In the genomic region with DNA sequence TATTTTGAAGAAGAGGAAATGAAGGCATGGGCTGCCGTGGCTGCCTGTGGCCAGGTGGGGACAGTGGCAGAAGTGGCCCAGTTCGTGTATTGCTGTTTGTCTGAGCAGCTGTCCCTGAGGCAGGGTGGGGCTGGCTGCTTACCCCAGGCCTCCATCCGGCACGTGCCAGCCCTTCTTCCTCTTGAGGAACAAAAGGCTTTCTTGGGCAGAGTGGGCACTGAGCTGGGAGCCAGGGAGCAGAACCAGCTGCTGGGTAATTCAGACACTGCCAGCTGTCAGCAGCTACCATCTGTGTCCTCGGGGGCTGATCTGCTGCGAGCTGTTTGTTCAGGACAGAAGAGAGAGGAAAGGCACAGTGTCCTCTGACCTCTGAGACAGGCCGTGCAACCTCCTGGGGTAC, we compare ENCODE assay signal across 16 mouse cellular contexts. TPM values are rescaled to one million over a fixed set of nuclear protein-coding genes. Genes with fewer than 3 reads are reported as not detected.
A peak's percentile ranks its signal among the peaks of the same experiment; 100 is the strongest.
DNase-seq lines count a peak whose midpoint lies in the region; ATAC-seq and TF ChIP-seq lines count a peak whose summit lies in the region.
"Had no signal": no experiment of that assay in that cellular context is flagged by ENCODE, and none has a peak within 500 bp of the region (broad histone marks: within the 10 kb centered on the region; RNA-seq: fewer than 3 reads in every experiment).

No protein-coding gene starts in this region.

- H3K27ac ChIP-seq in forebrain, embryonic 13.5 days = peak overlapping the region; percentile 25; the same call in 1 of the 2 replicates
- no peak overlapping the region for H3K27ac ChIP-seq in forebrain, embryonic 11.5 days (ENCODE audit: low read depth, low read length)
- no peak overlapping the region for H3K27ac ChIP-seq in midbrain, embryonic 15.5 days
- H3K27ac ChIP-seq in midbrain, embryonic 11.5 days (ENCODE audit: low read depth, low read length) = no peak overlapping the region
- H3K27ac ChIP-seq in hindbrain, postnatal 0 days = no peak overlapping the region
- H3K27ac ChIP-seq in neural tube, embryonic 15.5 days (replicated peaks) = no peak overlapping the region
- H3K27ac ChIP-seq: embryonic facial prominence, embryonic 12.5 days; kidney, postnatal 0 days; limb, embryonic 13.5 days; lung, embryonic 15.5 days had no signal

- ATAC-seq in forebrain, embryonic 13.5 days = peak; percentile 74; the same call in 1 of the 2 replicates
- no peak for ATAC-seq in forebrain, embryonic 11.5 days (replicated peaks; ENCODE audit: low FRiP score)
- ATAC-seq in midbrain, embryonic 15.5 days (replicated peaks) = peak; percentile 54; the same call in 1 of the 2 replicates
- ATAC-seq in midbrain, embryonic 11.5 days (ENCODE audit: low FRiP score) = no peak
- ATAC-seq in hindbrain, postnatal 0 days = peak; percentile 62
- ATAC-seq in neural tube, embryonic 15.5 days (ENCODE audit: low FRiP score) = peak; percentile 45

- H3K9ac ChIP-seq in forebrain, embryonic 13.5 days = peak overlapping the region; percentile 30; the same call in 1 of the 2 replicates
- no peak overlapping the region for H3K9ac ChIP-seq in forebrain, embryonic 11.5 days (ENCODE audit: low read length)
- H3K9ac ChIP-seq in midbrain, embryonic 15.5 days = no peak overlapping the region
- no peak overlapping the region for H3K9ac ChIP-seq in midbrain, embryonic 11.5 days (ENCODE audit: low read length)
- H3K9ac ChIP-seq in hindbrain, postnatal 0 days (replicated peaks; ENCODE audit: low read length) = no peak overlapping the region
- no peak overlapping the region for H3K9ac ChIP-seq in neural tube, embryonic 15.5 days (replicated peaks)
- H3K9ac ChIP-seq: embryonic facial prominence, embryonic 12.5 days; limb, embryonic 13.5 days; lung, embryonic 15.5 days had no signal

- H3K4me2 ChIP-seq in forebrain, embryonic 13.5 days = no peak overlapping the region
- no peak overlapping the region for H3K4me2 ChIP-seq in forebrain, embryonic 11.5 days (ENCODE audit: low read depth, low read length, severe bottlenecking)
- no peak overlapping the region for H3K4me2 ChIP-seq in midbrain, embryonic 15.5 days
- no peak overlapping the region for H3K4me2 ChIP-seq in midbrain, embryonic 11.5 days
- no peak overlapping the region for H3K4me2 ChIP-seq in hindbrain, postnatal 0 days (ENCODE audit: low read depth, low read length)
- no peak overlapping the region for H3K4me2 ChIP-seq in neural tube, embryonic 15.5 days
- H3K4me2 ChIP-seq: embryonic facial prominence, embryonic 12.5 days; limb, embryonic 13.5 days; lung, embryonic 15.5 days had no signal

- DNase-seq in forebrain, embryonic 11.5 days (ENCODE audit: low spot score) = no peak
- DNase-seq in midbrain, embryonic 11.5 days (ENCODE audit: low spot score, missing footprints) = no peak
- DNase-seq in hindbrain, postnatal 0 days (ENCODE audit: low spot score) = peak; percentile 76
- no peak for DNase-seq in urinary bladder, postnatal 14 days (ENCODE audit: low spot score)
- no peak for DNase-seq in c-Kit-positive CD71-positive TER-119-positive erythroid progenitor cells, embryonic 14.5 days (ENCODE audit: low spot score)
- DNase-seq: cerebellum, adult 11-12 months; gastrocnemius, postnatal 25 days; heart, postnatal 10 days; thymus, postnatal 4 days had no signal

- no peaks in the 10 kb centered on the region for H3K27me3 ChIP-seq in forebrain, embryonic 13.5 days
- H3K27me3 ChIP-seq in forebrain, embryonic 11.5 days (ENCODE audit: control insufficient read depth, insufficient read depth, low read length) = no peaks in the 10 kb centered on the region
- H3K27me3 ChIP-seq in midbrain, embryonic 15.5 days (replicated peaks) = no peaks in the 10 kb centered on the region
- no peaks in the 10 kb centered on the region for H3K27me3 ChIP-seq in midbrain, embryonic 11.5 days (ENCODE audit: control insufficient read depth, insufficient read depth, low read length)
- H3K27me3 ChIP-seq in hindbrain, postnatal 0 days (ENCODE audit: insufficient read depth, low read length) = no peaks in the 10 kb centered on the region
- no peaks in the 10 kb centered on the region for H3K27me3 ChIP-seq in neural tube, embryonic 15.5 days (replicated peaks)
- H3K27me3 ChIP-seq: embryonic facial prominence, embryonic 12.5 days; limb, embryonic 13.5 days; lung, embryonic 15.5 days had no signal

- H3K4me1 ChIP-seq in forebrain, embryonic 13.5 days = peaks cover 9% of the 10 kb centered on the region
- H3K4me1 ChIP-seq in forebrain, embryonic 11.5 days (replicated peaks; ENCODE audit: control insufficient read depth, insufficient read depth, low read length) = no peaks in the 10 kb centered on the region
- no peaks in the 10 kb centered on the region for H3K4me1 ChIP-seq in midbrain, embryonic 15.5 days
- H3K4me1 ChIP-seq in midbrain, embryonic 11.5 days (ENCODE audit: control insufficient read depth, insufficient read depth, low read length) = no peaks in the 10 kb centered on the region
- H3K4me1 ChIP-seq in hindbrain, postnatal 0 days (ENCODE audit: insufficient read depth, low read length) = no peaks in the 10 kb centered on the region
- H3K4me1 ChIP-seq in neural tube, embryonic 15.5 days = peaks cover 6% of the 10 kb centered on the region; the same call in 1 of the 2 replicates
- H3K4me1 ChIP-seq: embryonic facial prominence, embryonic 12.5 days; limb, embryonic 13.5 days; lung, embryonic 15.5 days had no signal

- no peaks in the 10 kb centered on the region for H3K36me3 ChIP-seq in forebrain, embryonic 13.5 days (ENCODE audit: poor library complexity, severe bottlenecking)
- no peaks in the 10 kb centered on the region for H3K36me3 ChIP-seq in forebrain, embryonic 11.5 days (ENCODE audit: control insufficient read depth, insufficient read depth, low read length)
- no peaks in the 10 kb centered on the region for H3K36me3 ChIP-seq in midbrain, embryonic 15.5 days (replicated peaks)
- no peaks in the 10 kb centered on the region for H3K36me3 ChIP-seq in midbrain, embryonic 11.5 days (ENCODE audit: control insufficient read depth, insufficient read depth, low read length)
- no peaks in the 10 kb centered on the region for H3K36me3 ChIP-seq in hindbrain, postnatal 0 days (ENCODE audit: insufficient read depth, low read length)
- no peaks in the 10 kb centered on the region for H3K36me3 ChIP-seq in neural tube, embryonic 15.5 days
- H3K36me3 ChIP-seq: embryonic facial prominence, embryonic 12.5 days; limb, embryonic 13.5 days; lung, embryonic 15.5 days had no signal

- TF ChIP-seq CTCF in hindbrain, postnatal 0 days (IDR thresholded peaks at IDR 0.05; ENCODE audit: low read depth) = no peak

- 53% methylated on average over 7 of the region's 7 CpGs for WGBS in forebrain, embryonic 13.5 days
- WGBS in forebrain, embryonic 11.5 days = 75% methylated on average over 7 of the region's 7 CpGs
- WGBS in midbrain, embryonic 15.5 days = 43% methylated on average over 7 of the region's 7 CpGs
- WGBS in midbrain, embryonic 11.5 days = 73% methylated on average over 7 of the region's 7 CpGs
- WGBS in hindbrain, postnatal 0 days = 20% methylated on average over 7 of the region's 7 CpGs
- WGBS in neural tube, embryonic 15.5 days = 23% methylated on average over 7 of the region's 7 CpGs

- H3K4me3 ChIP-seq in forebrain, embryonic 13.5 days = no peak overlapping the region
- H3K4me3 ChIP-seq in forebrain, embryonic 11.5 days (ENCODE audit: low read depth, low read length) = no peak overlapping the region
- H3K4me3 ChIP-seq in midbrain, embryonic 15.5 days = no peak overlapping the region
- H3K4me3 ChIP-seq in midbrain, embryonic 11.5 days (ENCODE audit: low read depth, low read length) = no peak overlapping the region
- no peak overlapping the region for H3K4me3 ChIP-seq in hindbrain, postnatal 0 days (ENCODE audit: low read length)
- no peak overlapping the region for H3K4me3 ChIP-seq in neural tube, embryonic 15.5 days (replicated peaks)
- H3K4me3 ChIP-seq: embryonic facial prominence, embryonic 12.5 days; limb, embryonic 13.5 days; lung, embryonic 15.5 days had no signal

- H3K9me3 ChIP-seq in forebrain, embryonic 13.5 days (replicated peaks) = no peaks in the 10 kb centered on the region
- no peaks in the 10 kb centered on the region for H3K9me3 ChIP-seq in forebrain, embryonic 11.5 days (ENCODE audit: control insufficient read depth, low read length)
- H3K9me3 ChIP-seq in midbrain, embryonic 15.5 days = no peaks in the 10 kb centered on the region
- H3K9me3 ChIP-seq in midbrain, embryonic 11.5 days (ENCODE audit: control insufficient read depth, low read length) = no peaks in the 10 kb centered on the region
- H3K9me3 ChIP-seq in hindbrain, postnatal 0 days (ENCODE audit: low read length) = no peaks in the 10 kb centered on the region
- no peaks in the 10 kb centered on the region for H3K9me3 ChIP-seq in neural tube, embryonic 15.5 days (replicated peaks)
- H3K9me3 ChIP-seq: embryonic facial prominence, embryonic 12.5 days; limb, embryonic 13.5 days; lung, embryonic 15.5 days had no signal

RNA-seq across cellular contexts. Expression of a gene that starts 14.4 kb away (rescaled TPM):
- polyA plus RNA-seq in forebrain, embryonic 13.5 days (2015; fragmentation: Nextera tagmentation; extraction: Ambion mirVana) = 1.9 and 2.6 TPM in 2 replicates
- polyA plus RNA-seq in forebrain, embryonic 11.5 days (2014; fragmentation: Nextera tagmentation; extraction: Ambion mirVana) = 0.16 TPM in 1 of 2 replicates, not detected in the other
- 7.9 and 9.3 TPM in 2 replicates for polyA plus RNA-seq in midbrain, embryonic 15.5 days (2015; fragmentation: Nextera tagmentation; extraction: Ambion mirVana)
- 0.10 TPM in 1 of 2 replicates, not detected in the other for polyA plus RNA-seq in midbrain, embryonic 11.5 days (2014; fragmentation: Nextera tagmentation; extraction: Ambion mirVana)
- total RNA-seq in hindbrain, postnatal 0 days (2014; rRNA removed) = 24.5 and 26.9 TPM in 2 replicates
- 10.9 and 11.6 TPM in 2 replicates for polyA plus RNA-seq in hindbrain, postnatal 0 days (2015; fragmentation: Nextera tagmentation; extraction: Ambion mirVana)
- polyA plus RNA-seq in neural tube, embryonic 15.5 days (2015; fragmentation: Nextera tagmentation; extraction: Ambion mirVana) = 7.4 and 10.5 TPM in 2 replicates

RNA-seq across cellular contexts. Expression of a gene that starts 29.6 kb away (rescaled TPM):
- 0.57 and 0.72 TPM in 2 replicates for polyA plus RNA-seq in forebrain, embryonic 13.5 days (2015; fragmentation: Nextera tagmentation; extraction: Ambion mirVana)
- polyA plus RNA-seq in forebrain, embryonic 11.5 days (2014; fragmentation: Nextera tagmentation; extraction: Ambion mirVana) = 0.17 and 0.45 TPM in 2 replicates
- polyA plus RNA-seq in midbrain, embryonic 15.5 days (2015; fragmentation: Nextera tagmentation; extraction: Ambion mirVana) = 0.49 and 0.67 TPM in 2 replicates
- polyA plus RNA-seq in midbrain, embryonic 11.5 days (2014; fragmentation: Nextera tagmentation; extraction: Ambion mirVana) = 0.26 and 0.69 TPM in 2 replicates
- 0.78 and 1.4 TPM in 2 replicates for total RNA-seq in hindbrain, postnatal 0 days (2014; rRNA removed)
- polyA plus RNA-seq in hindbrain, postnatal 0 days (2015; fragmentation: Nextera tagmentation; extraction: Ambion mirVana) = not detected in 2 replicates
- polyA plus RNA-seq in neural tube, embryonic 15.5 days (2015; fragmentation: Nextera tagmentation; extraction: Ambion mirVana) = 0.46 and 1.4 TPM in 2 replicates

RNA-seq across cellular contexts. Expression of a gene that starts 34.6 kb away (rescaled TPM):
- polyA plus RNA-seq in forebrain, embryonic 13.5 days (2015; fragmentation: Nextera tagmentation; extraction: Ambion mirVana) = 95.2 and 104 TPM in 2 replicates
- polyA plus RNA-seq in forebrain, embryonic 11.5 days (2014; fragmentation: Nextera tagmentation; extraction: Ambion mirVana) = 83.2 and 83.7 TPM in 2 replicates
- polyA plus RNA-seq in midbrain, embryonic 15.5 days (2015; fragmentation: Nextera tagmentation; extraction: Ambion mirVana) = 125 and 135 TPM in 2 replicates
- polyA plus RNA-seq in midbrain, embryonic 11.5 days (2014; fragmentation: Nextera tagmentation; extraction: Ambion mirVana) = 95.5 and 105 TPM in 2 replicates
- 97.2 and 99.5 TPM in 2 replicates for total RNA-seq in hindbrain, postnatal 0 days (2014; rRNA removed)
- 200 and 205 TPM in 2 replicates for polyA plus RNA-seq in hindbrain, postnatal 0 days (2015; fragmentation: Nextera tagmentation; extraction: Ambion mirVana)
- polyA plus RNA-seq in neural tube, embryonic 15.5 days (2015; fragmentation: Nextera tagmentation; extraction: Ambion mirVana) = 150 and 155 TPM in 2 replicates

Comparison
In these comparisons a context has a peak if more than half of its experiments do, and no peak if none do; other contexts are left out.
1. ATAC-seq: peak in forebrain, embryonic 13.5 days (single experiment), midbrain, embryonic 15.5 days (single experiment), hindbrain, postnatal 0 days (single experiment) and neural tube, embryonic 15.5 days (single experiment); none in forebrain, embryonic 11.5 days (single experiment) and midbrain, embryonic 11.5 days (single experiment).